Mouse (Mus musculus) liver, embryonic 14.5 days (tissue): ENCODE results near the gene Katnb1.

Experiments used
- CTCF ChIP-seq: IDR thresholded peaks from 2 replicates; pipeline ENCODE4 v1.5.1; 2016; ENCODE audit warnings: antibody characterized with exemption, low read depth, control low read depth
- EP300 ChIP-seq: IDR thresholded peaks from 2 replicates; pipeline ENCODE4 v1.6.1; 2016; ENCODE audit warnings: antibody characterized with exemption, low read depth

GRCm38 (mm10) chr8:95067582-95067981 lies 13.4 kb upstream of the Katnb1 start:
- TF ChIP-seq CTCF: peak; percentile 78
- TF ChIP-seq EP300: no peak
